Mouse (Mus musculus) limb, embryonic 14.5 days (tissue): ENCODE results near the gene Chst3. TPM values are rescaled to one million over a fixed set of nuclear protein-coding genes. Genes with fewer than 3 reads are reported as not detected.
"Not testable (repeated sequence)": the region's sequence is repeated elsewhere in the genome, so short reads cannot be mapped to it uniquely, and the experiment has no call there.

Experiments
- ATAC-seq: fragments of 200-750 bp; cut with Nextera tagmentation; 2 replicates; pipeline ENCODE4 v1.8.0; 2017; ENCODE audit warnings: low read depth, moderate number of reproducible peaks, moderate TSS enrichment; ENCODE audit not compliant: low FRiP score
- DNase-seq: peaks from one replicate; pipeline ENCODE4 v3.0.0-alpha.2; 2015; ENCODE audit warnings: low spot score
- H3K27ac ChIP-seq: fragments of 300-500 bp; sonication (generic); replicated peaks from 2 replicates; pipeline ENCODE4 v1.5.1; 2014; ENCODE audit warnings: low read depth, mild to moderate bottlenecking, low read length, moderate library complexity, mixed read lengths
- H3K27me3 ChIP-seq: fragments of 300-500 bp; sonication (generic); 2 replicates; pipeline ENCODE4 v1.6.1; 2014; ENCODE audit warnings: low read length, mixed read lengths; ENCODE audit not compliant: control insufficient read depth, insufficient read depth
- H3K36me3 ChIP-seq: fragments of 300-500 bp; sonication (generic); 2 replicates; pipeline ENCODE4 v1.6.1; 2014; ENCODE audit warnings: mild to moderate bottlenecking, low read length, moderate library complexity, mixed read lengths; ENCODE audit not compliant: control insufficient read depth, insufficient read depth
- H3K4me1 ChIP-seq: fragments of 300-500 bp; sonication (generic); 2 replicates; pipeline ENCODE4 v1.6.1; 2014; ENCODE audit warnings: antibody characterized with exemption, low read length, mixed read lengths; ENCODE audit not compliant: control insufficient read depth, insufficient read depth
- H3K4me2 ChIP-seq: fragments of 300-500 bp; sonication (generic); replicated peaks from 2 replicates; pipeline ENCODE4 v1.6.1; 2014; ENCODE audit warnings: low read depth, mild to moderate bottlenecking, low read length, moderate library complexity; ENCODE audit not compliant: severe bottlenecking
- H3K4me3 ChIP-seq: fragments of 300-500 bp; sonication (generic); replicated peaks from 2 replicates; pipeline ENCODE4 v1.5.1; 2014; ENCODE audit warnings: low read length
- H3K9ac ChIP-seq: fragments of 300-500 bp; sonication (generic); 2 replicates; pipeline ENCODE4 v1.6.1; 2014; ENCODE audit warnings: mild to moderate bottlenecking, low read depth, low read length, moderate library complexity; ENCODE audit not compliant: severe bottlenecking
- H3K9me3 ChIP-seq: fragments of 300-500 bp; sonication (generic); 2 replicates; pipeline ENCODE4 v1.6.1; 2016; ENCODE audit warnings: low read length; ENCODE audit not compliant: control insufficient read depth
- POLR2A ChIP-seq: fragments of 200-500 bp; IDR thresholded peaks from 2 replicates; pipeline ENCODE4 v1.8.0; 2012; ENCODE audit warnings: inconsistent platforms, mild to moderate bottlenecking, moderate library complexity, borderline replicate concordance; ENCODE audit not compliant: insufficient read depth, insufficient read length; ENCODE audit errors: extremely low read depth
- WGBS: fragments of 180-500 bp; shearing (Covaris S2); extraction: QIAGEN DNeasy Blood & Tissue Kit; methylation state at CpG from one replicate; pipeline ENCODE4 v1.1.7; 2014; 5-methylcytosine and 5-hydroxymethylcytosine counted together
- polyA plus RNA-seq, 2 experiments: library from polyadenylated mRNA; depleted of rRNA in 1 of 2; stranded (reverse) in 1 of 2; unstranded in 1 of 2; fragments of >200 nt; fragmentation: Nextera tagmentation in 1 of 2; extraction: Ambion mirVana in 1 of 2; gene quantifications; 2 replicates each; pipeline versions ENCODE4 v1.2.1 to v1.2.3; 2012 to 2014

The Chst3 gene
- polyA plus RNA-seq, 2 experiments = 2.0 to 7.7 TPM

GRCm38 (mm10) chr10:60252606-60253005, 33.5 kb upstream of the Chst3 start:
- Histone ChIP-seq H3K4me3 (no peak overlapping the region), H3K27me3 (no peaks in the 10 kb centered on the region), H3K4me1 (no peaks in the 10 kb centered on the region), H3K4me2 (no peak overlapping the region), H3K36me3 (no peaks in the 10 kb centered on the region), H3K9me3 (no peaks in the 10 kb centered on the region), H3K9ac (no peak overlapping the region), H3K27ac (no peak overlapping the region)
- 70% methylated on average over 4 of the region's 4 CpGs for WGBS
- no peak for TF ChIP-seq POLR2A
- no peak for DNase-seq
- no peak for ATAC-seq

DNA sequence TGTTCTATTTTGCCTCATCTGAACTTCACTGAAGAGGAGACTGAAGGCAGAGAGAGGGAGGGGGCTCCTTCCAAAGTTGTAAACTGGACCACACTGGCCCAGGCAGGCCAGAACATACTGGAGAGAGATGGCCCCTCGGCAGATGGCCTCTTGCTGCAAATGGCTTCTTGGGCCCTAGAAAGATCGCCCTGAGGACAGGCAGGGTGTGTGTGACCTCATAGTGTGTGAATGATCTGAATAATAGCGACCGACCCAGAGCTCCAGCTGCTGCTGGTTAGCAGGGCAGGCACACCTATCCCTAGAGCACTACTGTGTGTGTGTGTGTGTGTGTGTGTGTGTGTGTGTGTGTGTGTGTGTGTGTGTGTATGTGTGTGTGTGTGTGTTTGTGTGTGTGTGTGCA, 33.1 kb upstream of the Chst3 start:
- ATAC-seq (no peak), DNase-seq (no peak)
- WGBS = 70% methylated on average over 2 of the region's 4 CpGs
- Histone ChIP-seq H3K36me3 (no peaks in the 10 kb centered on the region), H3K4me3 (no peak overlapping the region), H3K27me3 (no peaks in the 10 kb centered on the region), H3K9ac (no peak overlapping the region), H3K27ac (no peak overlapping the region), H3K4me2 (no peak overlapping the region), H3K4me1 (no peaks in the 10 kb centered on the region), H3K9me3 (no peaks in the 10 kb centered on the region)
- TF ChIP-seq POLR2A = no peak

DNA sequence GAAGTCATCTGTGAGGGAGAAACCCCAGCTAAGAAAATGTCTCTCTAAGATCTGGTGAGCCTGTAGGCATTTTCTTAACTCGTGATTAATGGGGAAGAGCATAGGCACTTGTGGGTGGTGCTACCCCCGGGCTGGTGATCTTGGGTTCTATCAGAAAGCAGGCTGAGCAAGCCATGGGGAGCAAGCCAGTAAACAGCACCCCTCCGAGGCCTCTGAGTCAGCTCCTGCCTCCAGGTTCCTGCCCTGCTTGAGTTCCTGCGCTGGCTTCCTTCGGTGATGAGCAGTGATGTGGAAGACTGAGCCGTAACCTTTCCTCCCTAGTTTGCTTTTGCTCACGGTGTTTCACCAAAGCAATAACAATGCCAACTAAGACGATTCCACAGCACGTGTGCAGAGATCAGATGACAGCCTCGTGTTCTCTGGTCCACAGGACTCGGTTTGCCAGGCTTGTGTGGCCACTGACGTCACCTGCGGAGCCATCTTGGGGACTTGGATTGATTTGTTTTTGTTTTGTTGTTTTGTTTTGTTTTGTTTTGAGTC, 31.4 kb upstream of the Chst3 start:
- no peak for ATAC-seq
- Histone ChIP-seq H3K9ac (no peak overlapping the region), H3K4me3 (no peak overlapping the region), H3K27ac (no peak overlapping the region), H3K9me3 (no peaks in the 10 kb centered on the region), H3K36me3 (no peaks in the 10 kb centered on the region), H3K27me3 (no peaks in the 10 kb centered on the region), H3K4me1 (no peaks in the 10 kb centered on the region), H3K4me2 (no peak overlapping the region)
- no peak for TF ChIP-seq POLR2A
- 79% methylated on average over 13 of the region's 13 CpGs for WGBS
- no peak for DNase-seq

DNA sequence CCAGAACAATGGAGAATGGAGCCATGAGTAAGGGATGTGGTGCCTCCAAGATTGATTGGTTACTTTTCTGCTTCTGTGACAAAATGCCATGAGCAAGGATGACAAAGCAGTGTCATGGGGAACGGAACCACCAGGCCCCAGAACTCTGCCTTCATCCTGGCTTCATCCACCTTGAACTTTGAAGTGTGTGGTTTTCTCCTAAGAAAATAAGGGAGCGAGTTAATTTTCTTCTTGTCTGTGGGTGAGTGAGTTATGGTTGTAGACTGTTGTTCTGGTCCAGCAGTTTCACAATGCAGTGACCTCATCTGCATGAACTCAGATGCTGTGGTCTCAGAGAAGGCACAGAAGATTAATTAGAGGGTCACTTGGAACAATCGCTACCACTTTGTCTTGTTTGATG, 29.3 kb upstream of the Chst3 start:
- not testable (repeated sequence) for ATAC-seq, H3K27me3 ChIP-seq, H3K36me3 ChIP-seq, H3K9ac ChIP-seq, H3K27ac ChIP-seq, H3K4me2 ChIP-seq, DNase-seq, H3K4me3 ChIP-seq, H3K4me1 ChIP-seq, H3K9me3 ChIP-seq
- WGBS = 87% methylated on average over 3 of the region's 3 CpGs

- Histone ChIP-seq H3K4me2 (no peak overlapping the region), H3K9me3 (no peaks in the 10 kb centered on the region), H3K9ac (no peak overlapping the region), H3K27me3 (no peaks in the 10 kb centered on the region), H3K4me1 (no peaks in the 10 kb centered on the region), H3K27ac (no peak overlapping the region), H3K4me3 (no peak overlapping the region), H3K36me3 (no peaks in the 10 kb centered on the region)
- WGBS = 33% methylated on average over 5 of the region's 5 CpGs
- DNase-seq = peak; percentile 35
- TF ChIP-seq POLR2A = no peak
- ATAC-seq = no peak
Measured at GRCm38 (mm10) chr10:60246519-60246918, 27.5 kb upstream of the Chst3 start.

- ATAC-seq (no peak), DNase-seq (no peak)
- no peaks in the 10 kb centered on the region for H3K36me3 ChIP-seq
- no peak overlapping the region for H3K4me3 ChIP-seq
- H3K27me3 ChIP-seq = no peaks in the 10 kb centered on the region
- WGBS = 81% methylated on average over 7 of the region's 7 CpGs
- no peak for TF ChIP-seq POLR2A
- no peak overlapping the region for H3K27ac ChIP-seq
- H3K4me2 ChIP-seq = no peak overlapping the region
- H3K9ac ChIP-seq = no peak overlapping the region
- H3K9me3 ChIP-seq = no peaks in the 10 kb centered on the region
- H3K4me1 ChIP-seq = no peaks in the 10 kb centered on the region
Measured at GRCm38 (mm10) chr10:60245635-60246034, 26.6 kb upstream of the Chst3 start.
